Mouse (Mus musculus) testis, adult 2 months (tissue): ENCODE results near the gene Crhr1.

ENCODE experiments used
- CTCF ChIP-seq: fragments of 200-500 bp; IDR thresholded peaks from 2 replicates; pipeline ENCODE4 v1.5.1; 2012; ENCODE audit warnings: low read depth, mild to moderate bottlenecking, inconsistent platforms, low read length, moderate library complexity; ENCODE audit not compliant: control insufficient read depth, insufficient read depth, insufficient replicate concordance
- POLR2A ChIP-seq: fragments of 200-500 bp; IDR thresholded peaks from 2 replicates; pipeline ENCODE4 v1.6.1; 2012; ENCODE audit warnings: low read depth, mild to moderate bottlenecking, inconsistent platforms, low read length, moderate library complexity; ENCODE audit not compliant: control insufficient read depth

DNA sequence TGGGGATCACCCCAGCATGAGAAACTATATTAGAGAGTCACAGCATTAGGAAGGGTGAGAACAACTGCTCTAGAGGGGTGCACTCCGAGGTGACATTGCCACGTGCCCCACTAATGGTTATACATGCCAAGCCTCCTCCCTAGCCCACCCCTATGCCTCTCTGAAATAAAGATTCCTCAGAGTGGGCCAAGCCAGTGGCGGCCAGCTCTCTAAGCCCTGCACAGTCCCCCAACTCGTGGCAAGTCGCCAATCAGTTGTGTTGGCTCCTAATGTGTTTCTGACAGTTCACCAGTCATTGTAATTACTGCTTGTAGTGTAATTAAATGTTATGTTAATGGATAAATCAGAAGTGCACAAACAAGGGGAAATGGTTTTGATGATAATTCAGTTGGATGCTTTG lies 47.1 kb downstream of the Crhr1 start:
- TF ChIP-seq CTCF (no peak), POLR2A (no peak)
